ENCODE assay signal across 8 mouse cellular contexts in genomic region chr15:88843486-88844097, GRCm38 (mm10). TPM values are rescaled to one million over a fixed set of nuclear protein-coding genes. Genes with fewer than 3 reads are reported as not detected.
DNase-seq lines count a peak whose midpoint lies in the region; ATAC-seq and TF ChIP-seq lines count a peak whose summit lies in the region.

No protein-coding gene starts in this region.

- peak; percentile 14; the same call in 1 of the 2 replicates for ATAC-seq in kidney, embryonic 16.5 days (ENCODE audit: low FRiP score, low TSS enrichment)
- peak; percentile 42 for ATAC-seq in forebrain, embryonic 14.5 days
- ATAC-seq in cerebellum, adult (ENCODE audit: insufficient number of reproducible peaks, low FRiP score, low TSS enrichment): no peak

- TF ChIP-seq CTCF in thymus, adult 2 months (IDR thresholded peaks at IDR 0.05; ENCODE audit: borderline replicate concordance, control insufficient read depth, extremely low read depth, insufficient read depth, low read length, poor library complexity): no peak

- H3K9me3 ChIP-seq in kidney, embryonic 16.5 days (ENCODE audit: low read length): no peaks in the 10 kb centered on the region
- no peaks in the 10 kb centered on the region for H3K9me3 ChIP-seq in forebrain, embryonic 14.5 days (replicated peaks; ENCODE audit: control insufficient read depth, low read length)

- no peaks in the 10 kb centered on the region for H3K27me3 ChIP-seq in kidney, embryonic 16.5 days (ENCODE audit: insufficient read depth, low read length)
- H3K27me3 ChIP-seq in thymus, adult 2 months (ENCODE audit: control insufficient read depth, insufficient read depth, low read length): no peaks in the 10 kb centered on the region
- H3K27me3 ChIP-seq in forebrain, embryonic 14.5 days (replicated peaks; ENCODE audit: control insufficient read depth, insufficient read depth, low read length): no peaks in the 10 kb centered on the region

- no peak for TF ChIP-seq POLR2A in thymus, adult 2 months (IDR thresholded peaks at IDR 0.05; ENCODE audit: control insufficient read depth, extremely low read depth, insufficient read depth, low read length, poor library complexity)

- 32% methylated on average over 8 of the region's 8 CpGs for WGBS in kidney, embryonic 16.5 days
- 16% methylated on average over 8 of the region's 8 CpGs for WGBS in thymus, adult 2 months
- 34% methylated on average over 8 of the region's 8 CpGs for WGBS in forebrain, embryonic 14.5 days

- no peak overlapping the region for H3K4me3 ChIP-seq in kidney, embryonic 16.5 days (ENCODE audit: low read length)
- H3K4me3 ChIP-seq in thymus, adult 2 months (ENCODE audit: control insufficient read depth, insufficient read depth, low read length): no peak overlapping the region
- no peak overlapping the region for H3K4me3 ChIP-seq in forebrain, embryonic 14.5 days (ENCODE audit: low read depth, low read length)

- H3K27ac ChIP-seq in kidney, embryonic 16.5 days (ENCODE audit: low read length): no peak overlapping the region
- no peak overlapping the region for H3K27ac ChIP-seq in thymus, adult 2 months (ENCODE audit: control insufficient read depth, insufficient read depth, low read length)
- no peak overlapping the region for H3K27ac ChIP-seq in forebrain, embryonic 14.5 days (ENCODE audit: low read depth, low read length)

- peaks cover 21% of the 10 kb centered on the region for H3K4me1 ChIP-seq in kidney, embryonic 16.5 days (ENCODE audit: insufficient read depth, low read length)
- H3K4me1 ChIP-seq in thymus, adult 2 months (replicated peaks; ENCODE audit: control insufficient read depth, insufficient read depth, low read length): peaks cover 10% of the 10 kb centered on the region; the same call in 1 of the 2 replicates
- H3K4me1 ChIP-seq in forebrain, embryonic 14.5 days (ENCODE audit: control insufficient read depth, insufficient read depth, low read length): peaks cover 11% of the 10 kb centered on the region

- DNase-seq in kidney, adult 9 months: no peak
- DNase-seq in thymus, postnatal 0 days (ENCODE audit: low spot score): peak; percentile 49
- DNase-seq in thymus, adult 2 months: no peak
- peak; percentile 61 for DNase-seq in forebrain, embryonic 14.5 days (ENCODE audit: low spot score)
- peak; percentile 11 for DNase-seq in thymus, postnatal 25 days
- DNase-seq in kidney, postnatal 36 days: no peak

- no peaks in the 10 kb centered on the region for H3K36me3 ChIP-seq in kidney, embryonic 16.5 days (ENCODE audit: insufficient read depth, low read length)
- no peaks in the 10 kb centered on the region for H3K36me3 ChIP-seq in thymus, adult 2 months (ENCODE audit: control insufficient read depth, insufficient read depth, low read length)
- no peaks in the 10 kb centered on the region for H3K36me3 ChIP-seq in forebrain, embryonic 14.5 days (ENCODE audit: control insufficient read depth, insufficient read depth, low read length)

- 0 out of 2 replicates have a peak overlapping the region, but pooled peaks have one; percentile 16 for H3K9ac ChIP-seq in kidney, embryonic 16.5 days (replicated peaks; ENCODE audit: low read length)
- no peak overlapping the region; the same call in 1 of the 2 replicates for H3K9ac ChIP-seq in forebrain, embryonic 14.5 days (ENCODE audit: low read length)

- no peak overlapping the region for H3K4me2 ChIP-seq in kidney, embryonic 16.5 days (replicated peaks; ENCODE audit: low read depth, low read length)
- no peak overlapping the region for H3K4me2 ChIP-seq in forebrain, embryonic 14.5 days (ENCODE audit: low read length)

RNA-seq across cellular contexts. Expression of gene Pim3, which starts 18.4 kb away (rescaled TPM):
- 59.6 and 77.7 TPM in 2 replicates for polyA plus RNA-seq in kidney, embryonic 16.5 days (2015; fragmentation: Nextera tagmentation; extraction: Ambion mirVana)
- 40.2 and 43.8 TPM in 2 replicates for polyA plus RNA-seq in thymus, postnatal 0 days (2015; fragmentation: Nextera tagmentation; extraction: Ambion mirVana)
- 35.8 and 46.3 TPM in 2 replicates for polyA plus RNA-seq in thymus, adult 2 months (2012; rRNA removed)
- 49.1 and 52.9 TPM in 2 replicates for polyA plus RNA-seq in forebrain, embryonic 14.5 days (2014; fragmentation: Nextera tagmentation; extraction: Ambion mirVana)

RNA-seq across cellular contexts. Expression of gene Creld2, which starts 24.1 kb away (rescaled TPM):
- 118 and 133 TPM in 2 replicates for polyA plus RNA-seq in kidney, embryonic 16.5 days (2015; fragmentation: Nextera tagmentation; extraction: Ambion mirVana)
- polyA plus RNA-seq in thymus, postnatal 0 days (2015; fragmentation: Nextera tagmentation; extraction: Ambion mirVana): 63.6 and 78.9 TPM in 2 replicates
- 38.3 and 45.1 TPM in 2 replicates for polyA plus RNA-seq in thymus, adult 2 months (2012; rRNA removed)
- 65.5 and 65.8 TPM in 2 replicates for polyA plus RNA-seq in forebrain, embryonic 14.5 days (2014; fragmentation: Nextera tagmentation; extraction: Ambion mirVana)

RNA-seq across cellular contexts. Expression of gene Alg12, which starts 24.5 kb away (rescaled TPM):
- 15.7 and 16.9 TPM in 2 replicates for polyA plus RNA-seq in kidney, embryonic 16.5 days (2015; fragmentation: Nextera tagmentation; extraction: Ambion mirVana)
- polyA plus RNA-seq in thymus, postnatal 0 days (2015; fragmentation: Nextera tagmentation; extraction: Ambion mirVana): 6.4 and 7.4 TPM in 2 replicates
- 25.1 and 27.1 TPM in 2 replicates for polyA plus RNA-seq in thymus, adult 2 months (2012; rRNA removed)
- polyA plus RNA-seq in forebrain, embryonic 14.5 days (2014; fragmentation: Nextera tagmentation; extraction: Ambion mirVana): 8.4 and 8.8 TPM in 2 replicates

Comparison
In these comparisons a context has a peak if more than half of its experiments do, and no peak if none do; other contexts are left out.
1. DNase-seq: peak in thymus, postnatal 0 days (single experiment), forebrain, embryonic 14.5 days (single experiment) and thymus, postnatal 25 days (single experiment); none in kidney, adult 9 months (single experiment), thymus, adult 2 months (single experiment) and kidney, postnatal 36 days (0 of 2).